8 mouse cellular contexts compared by ENCODE assay signal in the genomic region with DNA sequence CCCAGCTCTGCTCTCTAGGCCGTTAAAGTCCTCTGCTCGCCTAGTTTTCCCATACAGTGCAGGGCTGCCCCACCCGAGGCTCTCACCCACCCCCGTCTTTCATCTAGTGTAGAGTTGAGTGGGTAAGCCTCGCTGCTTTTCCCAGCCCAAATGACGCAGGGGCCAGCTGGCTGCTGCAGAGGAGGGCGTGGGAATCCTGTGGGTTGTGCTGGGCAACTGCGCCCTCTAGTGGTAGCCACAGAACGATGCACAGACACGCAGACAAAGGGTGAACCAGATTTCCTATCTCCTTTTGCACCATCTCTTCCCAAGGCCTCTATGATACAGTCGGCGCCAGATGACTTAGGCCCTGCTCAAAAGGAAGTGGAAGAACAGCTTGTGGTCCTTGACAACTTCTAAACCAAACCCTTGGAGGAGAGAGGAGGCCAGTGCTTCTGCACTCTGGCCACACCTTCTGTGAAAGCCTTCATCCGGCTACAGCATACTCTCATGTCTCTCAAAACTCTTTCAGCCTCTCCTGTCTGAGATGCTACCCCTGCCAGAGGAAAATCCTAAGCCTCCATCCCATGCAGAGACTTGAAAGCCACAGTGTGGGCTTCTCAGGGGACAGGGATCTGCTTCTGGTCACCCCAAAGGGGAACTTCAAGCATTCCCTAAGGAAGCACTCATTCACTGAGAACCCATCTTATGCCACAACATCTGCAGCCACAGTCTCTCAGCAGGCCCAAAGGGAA. TPM values are rescaled to one million over a fixed set of nuclear protein-coding genes. Genes with fewer than 3 reads are reported as not detected.
DNase-seq lines count a peak whose midpoint lies in the region; ATAC-seq lines count a peak whose summit lies in the region.

No protein-coding gene starts in this region.

- H3K27ac ChIP-seq in forebrain, embryonic 15.5 days (replicated peaks) = peak overlapping the region; percentile 64
- H3K27ac ChIP-seq in neural tube, embryonic 15.5 days (replicated peaks) = peak overlapping the region; percentile 49

- no peaks in the 10 kb centered on the region for H3K27me3 ChIP-seq in forebrain, embryonic 15.5 days
- H3K27me3 ChIP-seq in neural tube, embryonic 15.5 days (replicated peaks) = no peaks in the 10 kb centered on the region

- WGBS in forebrain, embryonic 15.5 days = 9% methylated on average over 13 of the region's 13 CpGs
- 10% methylated on average over 13 of the region's 13 CpGs for whole genome bisulfite sequencing in neural tube, embryonic 15.5 days

- H3K4me1 ChIP-seq in forebrain, embryonic 15.5 days = peaks cover 17% of the 10 kb centered on the region
- H3K4me1 ChIP-seq in neural tube, embryonic 15.5 days = peaks cover 43% of the 10 kb centered on the region

- H3K4me2 ChIP-seq in forebrain, embryonic 15.5 days (replicated peaks) = peak overlapping the region; percentile 37
- peak overlapping the region; percentile 53 for H3K4me2 ChIP-seq in neural tube, embryonic 15.5 days

- no peaks in the 10 kb centered on the region for H3K36me3 ChIP-seq in forebrain, embryonic 15.5 days
- no peaks in the 10 kb centered on the region for H3K36me3 ChIP-seq in neural tube, embryonic 15.5 days

- no peaks in the 10 kb centered on the region for H3K9me3 ChIP-seq in forebrain, embryonic 15.5 days
- H3K9me3 ChIP-seq in neural tube, embryonic 15.5 days (replicated peaks) = no peaks in the 10 kb centered on the region

- DNase-seq in ES-CJ7 (ENCODE audit: low read depth, low spot score) = peak; percentile 86
- DNase-seq in cerebellum, adult 11 months = peak; percentile 73
- peak; percentile 79 for DNase-seq in heart, postnatal 25 days (ENCODE audit: low spot score)
- peak; percentile 88 to 94 for DNase-seq in layer of hippocampus, adult 18-20 months (ENCODE audit: low spot score in 2 of 2)
- DNase-seq in lung, adult 18-20 months = peak; percentile 77 to 84
- DNase-seq in thymus, adult 18-20 months = peak; percentile 38 to 39

- intact Hi-C loops in heart, postnatal 25 days (cut with DNase I) = loop anchor here (1.0 to 2.0 kb wide), 2 partner anchors 126 to 210 kb away; no protein-coding TSS in a partner anchor

- H3K4me3 ChIP-seq in forebrain, embryonic 15.5 days = no peak overlapping the region
- no peak overlapping the region for H3K4me3 ChIP-seq in neural tube, embryonic 15.5 days (replicated peaks)

- peak overlapping the region; percentile 24; the same call in 1 of the 2 replicates for H3K9ac ChIP-seq in forebrain, embryonic 15.5 days (replicated peaks)
- peak overlapping the region; percentile 34 for H3K9ac ChIP-seq in neural tube, embryonic 15.5 days (replicated peaks)

- ATAC-seq in forebrain, embryonic 15.5 days (replicated peaks) = peak; percentile 84
- peak; percentile 84 for ATAC-seq in neural tube, embryonic 15.5 days (ENCODE audit: low FRiP score)

RNA-seq across cellular contexts. Expression of a gene that starts 49.3 kb away (rescaled TPM):
- polyA plus RNA-seq in forebrain, embryonic 15.5 days (2015; fragmentation: Nextera tagmentation; extraction: Ambion mirVana) = 17.7 and 18.0 TPM in 2 replicates
- 10 to 100 TPM; 48.0 to 56.7 TPM for total RNA-seq in heart, postnatal 25 days (2021)
- 100 to 1,000 TPM; 272 to 277 TPM for total RNA-seq in layer of hippocampus, adult 18-20 months (2021)
- polyA plus RNA-seq in neural tube, embryonic 15.5 days (2015; fragmentation: Nextera tagmentation; extraction: Ambion mirVana) = 18.8 and 48.9 TPM in 2 replicates

Comparison
In these comparisons a context has a peak if more than half of its experiments do, and no peak if none do; other contexts are left out.
1. DNase-seq: peak in every context shown above with its lines; median percentile 91 in layer of hippocampus, adult 18-20 months; 86 in ES-CJ7; 80 in lung, adult 18-20 months; 79 in heart, postnatal 25 days; 73 in cerebellum, adult 11 months; 38 in thymus, adult 18-20 months.
2. RNA of a gene that starts 49.3 kb away (total RNA-seq): 272 to 277 TPM in layer of hippocampus, adult 18-20 months; 48.0 to 56.7 TPM in heart, postnatal 25 days; every median in the first group is over 4 times any median in the second.